Mouse (Mus musculus) ES-Bruce4 (cell line): ENCODE results near the gene Podxl2. TPM values are rescaled to one million over a fixed set of nuclear protein-coding genes. Genes with fewer than 3 reads are reported as not detected.

ENCODE experiments used
- H3K27ac ChIP-seq: 2 replicates; pipeline ENCODE4 v1.5.1; 2012; ENCODE audit warnings: low read length, inconsistent platforms; ENCODE audit not compliant: insufficient read depth
- H3K27me3 ChIP-seq: 2 replicates; pipeline ENCODE4 v1.6.1; 2012; ENCODE audit warnings: mild to moderate bottlenecking, low read length, inconsistent platforms; ENCODE audit not compliant: control insufficient read depth, poor library complexity, insufficient read depth, severe bottlenecking
- H3K36me3 ChIP-seq: 2 replicates; pipeline ENCODE4 v1.6.1; 2012; ENCODE audit warnings: inconsistent platforms, mild to moderate bottlenecking, low read length, moderate library complexity; ENCODE audit not compliant: control insufficient read depth, poor library complexity, insufficient read depth, severe bottlenecking
- H3K4me1 ChIP-seq: one replicate; pipeline ENCODE4 v1.8.1; 2011; ENCODE audit warnings: low read length; ENCODE audit not compliant: control insufficient read depth, insufficient read depth
- H3K4me3 ChIP-seq: 2 replicates; pipeline ENCODE4 v1.5.1; 2011; ENCODE audit warnings: low read depth, mild to moderate bottlenecking, low read length
- H3K9ac ChIP-seq: 2 replicates; pipeline ENCODE4 v1.6.1; 2012; ENCODE audit warnings: low read depth, mild to moderate bottlenecking, inconsistent platforms; ENCODE audit not compliant: poor library complexity, severe bottlenecking
- H3K9me3 ChIP-seq: replicated peaks from 2 replicates; pipeline ENCODE4 v1.6.1; 2012; ENCODE audit warnings: mild to moderate bottlenecking, low read length, inconsistent platforms; ENCODE audit not compliant: control insufficient read depth, poor library complexity, insufficient read depth, severe bottlenecking
- CTCF ChIP-seq: IDR thresholded peaks from one replicate; pipeline ENCODE4 v1.8.1; 2011; ENCODE audit warnings: low read depth, low read length
- EP300 ChIP-seq: IDR thresholded peaks from 2 replicates; pipeline ENCODE4 v1.6.1; 2011; ENCODE audit warnings: low read depth, low read length; ENCODE audit not compliant: insufficient read depth
- POLR2A ChIP-seq: IDR thresholded peaks from one replicate; pipeline ENCODE4 v1.8.1; 2011; ENCODE audit warnings: low read length; ENCODE audit not compliant: insufficient read depth
- polyA plus RNA-seq: library from polyadenylated mRNA; stranded (reverse); fragments of >200 nt; gene quantifications from 2 replicates; pipeline ENCODE4 v1.2.4, GENCODE M21; 2011; ENCODE audit warnings: low read depth; ENCODE audit not compliant: missing spikeins, insufficient read depth, insufficient read length

Gene Podxl2
- polyA plus RNA-seq, 1 experiment = 1.2 TPM

GRCm38 (mm10) chr6:88871546-88871945 lies 3.3 kb downstream of the Podxl2 start:
- Histone ChIP-seq H3K27me3 (no peaks in the 10 kb centered on the region; the same call in 1 of the 2 replicates), H3K27ac (no peak overlapping the region), H3K9ac (no peak overlapping the region), H3K4me1 (no peaks in the 10 kb centered on the region), H3K36me3 (no peaks in the 10 kb centered on the region), H3K9me3 (no peaks in the 10 kb centered on the region), H3K4me3 (no peak overlapping the region)
- TF ChIP-seq CTCF = no peak
- no peak for TF ChIP-seq EP300
- no peak for TF ChIP-seq POLR2A

GRCm38 (mm10) chr6:88870594-88870993 lies 4.2 kb downstream of the Podxl2 start:
- no peak overlapping the region for H3K9ac ChIP-seq
- TF ChIP-seq CTCF (no peak), EP300 (no peak), POLR2A (no peak)
- no peak overlapping the region for H3K27ac ChIP-seq
- no peak overlapping the region for H3K4me3 ChIP-seq
- H3K9me3 ChIP-seq = no peaks in the 10 kb centered on the region
- no peaks in the 10 kb centered on the region; the same call in 1 of the 2 replicates for H3K27me3 ChIP-seq
- no peaks in the 10 kb centered on the region for H3K36me3 ChIP-seq
- no peaks in the 10 kb centered on the region for H3K4me1 ChIP-seq

GRCm38 (mm10) chr6:88869459-88869858 lies 5.4 kb downstream of the Podxl2 start:
- H3K27ac ChIP-seq = no peak overlapping the region
- no peaks in the 10 kb centered on the region for H3K4me1 ChIP-seq
- H3K4me3 ChIP-seq = no peak overlapping the region
- no peaks in the 10 kb centered on the region; the same call in 1 of the 2 replicates for H3K27me3 ChIP-seq
- no peak overlapping the region for H3K9ac ChIP-seq
- no peaks in the 10 kb centered on the region for H3K36me3 ChIP-seq
- TF ChIP-seq EP300 = no peak
- TF ChIP-seq CTCF = no peak
- TF ChIP-seq POLR2A = no peak
- no peaks in the 10 kb centered on the region for H3K9me3 ChIP-seq

- no peaks in the 10 kb centered on the region for H3K27me3 ChIP-seq
- no peak overlapping the region for H3K4me3 ChIP-seq
- no peak for TF ChIP-seq POLR2A
- no peak for TF ChIP-seq CTCF
- TF ChIP-seq EP300 = no peak
- H3K27ac ChIP-seq = no peak overlapping the region
- H3K4me1 ChIP-seq = no peaks in the 10 kb centered on the region
- no peaks in the 10 kb centered on the region for H3K9me3 ChIP-seq
- H3K36me3 ChIP-seq = no peaks in the 10 kb centered on the region
- H3K9ac ChIP-seq = no peak overlapping the region
Measured at GRCm38 (mm10) chr6:88865704-88866103, 9.1 kb downstream of the Podxl2 start.

- Histone ChIP-seq H3K4me3 (no peak overlapping the region), H3K9ac (no peak overlapping the region), H3K9me3 (no peaks in the 10 kb centered on the region), H3K4me1 (no peaks in the 10 kb centered on the region), H3K27ac (no peak overlapping the region), H3K27me3 (no peaks in the 10 kb centered on the region), H3K36me3 (no peaks in the 10 kb centered on the region)
- TF ChIP-seq CTCF (peak; percentile 61), POLR2A (no peak), EP300 (0 out of 2 replicates have a peak, but pooled peaks have one; percentile 17)
Measured at GRCm38 (mm10) chr6:88860914-88861313, 13.9 kb downstream of the Podxl2 start.

GRCm38 (mm10) chr6:88858341-88858740 lies 16.5 kb downstream of the Podxl2 start:
- Histone ChIP-seq H3K27me3 (no peaks in the 10 kb centered on the region), H3K4me1 (no peaks in the 10 kb centered on the region), H3K27ac (no peak overlapping the region), H3K9me3 (no peaks in the 10 kb centered on the region), H3K36me3 (no peaks in the 10 kb centered on the region), H3K9ac (no peak overlapping the region), H3K4me3 (no peak overlapping the region)
- TF ChIP-seq EP300 = no peak
- TF ChIP-seq CTCF = no peak
